Mouse (Mus musculus) central nervous system, embryonic 14 days (tissue): Measurements from ENCODE around the gene Fgb. TPM values are rescaled to one million over a fixed set of nuclear protein-coding genes. Genes with fewer than 3 reads are reported as not detected.

Experiments used
- polyA plus RNA-seq: library from polyadenylated mRNA; depleted of rRNA; stranded (reverse); fragments of >200 nt; gene quantifications from 2 replicates; pipeline ENCODE4 v1.2.3, GENCODE M21; 2012; rRNA removed

Fgb gene
- 0.01 and 0.04 TPM in 2 replicates for polyA plus RNA-seq

DNA sequence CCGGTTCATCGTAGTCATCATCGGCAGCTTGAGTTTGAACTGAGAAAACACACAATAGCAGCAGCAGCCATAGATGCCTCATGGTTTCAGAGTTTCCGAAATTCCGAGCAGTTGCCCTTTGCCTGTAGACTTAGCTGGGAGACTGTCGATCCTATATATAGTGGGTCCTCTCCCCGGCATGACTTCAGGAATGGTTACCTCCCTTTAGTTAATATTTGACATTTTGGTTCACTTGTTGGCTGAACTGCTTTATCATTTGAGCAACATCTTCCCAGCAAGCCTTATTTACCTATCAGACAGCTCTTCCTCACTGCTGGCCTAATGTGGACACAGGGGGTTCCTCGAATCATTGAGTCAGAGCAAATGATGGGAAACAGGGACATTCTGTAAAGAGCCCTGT lies at the start of gene Fgb:
Gene Fgb, minus strand, starts transcription at position 184 of the 400 bp plus-strand sequence.

DNA sequence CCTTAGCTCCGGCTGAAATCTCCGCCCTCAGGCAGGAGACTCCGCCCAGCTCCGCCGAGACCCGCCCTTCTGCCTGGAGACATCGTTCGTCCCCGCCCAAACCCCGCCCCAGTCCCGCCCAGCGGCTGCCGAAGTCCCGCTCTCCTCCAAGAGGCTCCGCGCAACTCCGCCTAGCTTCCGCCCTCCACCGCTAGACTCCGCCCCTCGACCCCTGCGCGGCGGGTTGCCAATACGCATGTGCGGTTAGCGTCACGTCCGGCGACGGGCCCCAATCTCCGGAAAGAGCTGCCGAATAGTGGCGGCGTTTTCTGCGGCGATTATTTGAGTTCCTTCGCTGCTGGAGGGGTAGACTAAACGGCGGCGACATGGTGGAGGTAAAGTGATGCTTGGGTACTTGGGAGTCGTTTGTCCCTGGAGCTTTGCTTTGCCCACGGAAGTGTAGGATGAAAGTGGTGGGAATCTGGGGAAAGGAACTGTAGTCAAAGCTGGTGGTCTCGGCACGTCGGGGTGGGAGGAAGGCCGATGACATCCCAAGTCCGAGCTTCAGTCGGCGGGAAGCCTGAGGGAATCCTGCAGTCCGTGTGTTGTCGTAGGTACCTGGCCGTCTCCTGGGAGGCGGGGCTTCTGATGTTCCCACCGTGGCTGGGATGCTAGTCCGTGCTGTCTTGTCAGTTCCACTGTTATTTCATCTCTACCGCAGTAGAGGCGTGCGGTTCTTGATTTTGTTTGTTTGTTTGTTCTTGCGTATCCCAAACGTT lies 5.8 kb upstream of the Fgb start, which contains the start of gene Plrg1:
Gene Plrg1, plus strand, starts transcription at position 242 of the 758 bp plus-strand sequence.

DNA sequence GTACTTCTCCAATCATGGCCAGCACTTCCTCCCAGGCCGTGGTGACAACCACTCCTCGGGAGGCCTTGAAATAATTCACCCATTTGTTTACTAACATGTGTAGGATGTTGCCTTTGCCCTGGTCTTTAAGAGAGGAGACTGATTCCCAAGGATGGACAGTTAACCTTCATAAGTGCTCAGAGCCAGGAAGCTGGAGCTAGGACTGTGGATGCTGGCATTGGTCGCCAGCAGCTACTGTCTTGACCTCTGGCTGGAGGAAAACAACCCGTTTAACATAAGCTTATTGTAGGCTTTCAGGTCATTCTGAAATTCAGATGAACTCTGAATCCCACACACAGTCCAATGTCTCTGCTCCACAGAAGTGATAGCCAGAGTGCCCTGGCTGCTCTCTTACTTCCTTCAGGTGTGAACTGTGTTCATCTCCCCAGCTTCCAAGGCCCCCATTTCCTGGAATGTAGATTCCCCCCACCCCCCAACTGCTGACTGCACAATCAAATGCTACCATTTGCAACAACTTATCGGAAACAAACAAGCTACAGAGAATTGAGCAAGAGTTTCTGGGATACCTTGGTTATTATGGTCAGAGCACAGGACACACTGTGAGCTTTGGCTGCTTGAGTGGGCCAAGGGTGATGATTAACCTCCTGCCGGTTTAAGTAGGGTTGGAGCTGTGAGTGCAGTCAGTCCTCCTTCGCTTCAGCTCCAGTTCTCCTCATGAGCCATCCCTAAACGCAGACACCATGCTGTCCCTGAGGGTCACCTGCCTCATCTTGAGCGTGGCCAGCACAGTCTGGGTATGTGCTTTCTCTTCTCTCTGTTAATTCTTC lies 24.0 kb downstream of the Fgb start, which contains the start of gene Fga:
Gene Fga, plus strand, starts transcription at position 602 of the 827 bp plus-strand sequence.

DNA sequence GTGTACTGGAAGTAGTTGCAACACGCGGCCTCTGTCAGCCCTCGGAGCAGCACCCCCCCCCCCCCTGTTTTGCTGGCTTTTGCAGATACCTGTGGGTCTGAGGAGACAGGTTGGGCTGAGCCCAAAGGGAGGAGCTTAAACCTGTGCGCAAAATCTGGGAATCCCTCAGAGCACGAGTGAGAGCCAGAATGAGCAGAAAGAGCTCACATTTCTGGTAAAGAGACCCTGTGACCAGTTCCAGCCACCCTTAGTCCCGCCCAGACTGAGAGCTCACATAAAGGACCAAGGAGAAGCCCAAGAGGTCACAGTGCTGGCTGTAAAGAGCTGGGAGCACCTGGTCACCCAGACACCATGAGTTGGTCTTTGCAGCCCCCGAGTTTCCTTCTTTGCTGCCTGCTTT lies 42.1 kb downstream of the Fgb start, which contains the start of gene Fgg:
Gene Fgg, plus strand, starts transcription at position 168 of the 400 bp plus-strand sequence.

Other genes starting within 250 kb of the Fgb start
- gene Rbm46, start 173.4 kb downstream of the Fgb start, polyA plus RNA-seq: 0.84 and 1.3 TPM in 2 replicates
- 0.05 and 0.09 TPM in 2 replicates for gene Lrat, start 145.9 kb downstream of the Fgb start, polyA plus RNA-seq
- gene Fgg, start 42.1 kb downstream of the Fgb start, polyA plus RNA-seq: 0.02 TPM in 1 of 2 replicates, not detected in the other
- 0.03 TPM in 1 of 2 replicates, not detected in the other for gene Fga, start 23.8 kb downstream of the Fgb start, polyA plus RNA-seq
- 103 and 107 TPM in 2 replicates for gene Plrg1, start 5.7 kb upstream of the Fgb start, polyA plus RNA-seq
- gene Dchs2, start 78.1 kb upstream of the Fgb start, polyA plus RNA-seq: 0.63 and 0.96 TPM in 2 replicates